Mouse (Mus musculus) forebrain, embryonic 13.5 days (tissue): ENCODE results near the gene Il31ra. TPM values are rescaled to one million over a fixed set of nuclear protein-coding genes. Genes with fewer than 3 reads are reported as not detected.

Experiments
- ATAC-seq: fragments of 200-750 bp; cut with Nextera tagmentation; 2 replicates; pipeline ENCODE4 v1.8.0; 2017
- H3K27ac ChIP-seq: fragments of 300-500 bp; sonication (generic); 2 replicates; pipeline ENCODE4 v1.5.1; 2015; ENCODE audit warnings: inconsistent platforms, mild to moderate bottlenecking, moderate library complexity
- H3K27me3 ChIP-seq: fragments of 300-500 bp; sonication (generic); 2 replicates; pipeline ENCODE4 v1.6.1; 2015; ENCODE audit warnings: mild to moderate bottlenecking, inconsistent platforms
- H3K36me3 ChIP-seq: fragments of 300-500 bp; sonication (generic); 2 replicates; pipeline ENCODE4 v1.6.1; 2015; ENCODE audit warnings: mild to moderate bottlenecking, inconsistent platforms; ENCODE audit not compliant: poor library complexity, severe bottlenecking
- H3K4me1 ChIP-seq: fragments of 300-500 bp; sonication (generic); 2 replicates; pipeline ENCODE4 v1.6.1; 2015; ENCODE audit warnings: inconsistent platforms
- H3K4me2 ChIP-seq: fragments of 300-500 bp; sonication (generic); 2 replicates; pipeline ENCODE4 v1.6.1; 2015; ENCODE audit warnings: inconsistent platforms, mild to moderate bottlenecking, moderate library complexity
- H3K4me3 ChIP-seq: fragments of 300-500 bp; sonication (generic); 2 replicates; pipeline ENCODE4 v1.5.1; 2015; ENCODE audit warnings: mild to moderate bottlenecking, inconsistent platforms
- H3K9ac ChIP-seq: fragments of 300-500 bp; sonication (generic); 2 replicates; pipeline ENCODE4 v1.6.1; 2015; ENCODE audit warnings: mild to moderate bottlenecking, inconsistent platforms
- H3K9me3 ChIP-seq: fragments of 300-500 bp; sonication (generic); replicated peaks from 2 replicates; pipeline ENCODE4 v1.6.1; 2016; ENCODE audit warnings: inconsistent platforms
- WGBS: fragments of 180-500 bp; shearing (Covaris S2); methylation state at CpG from one replicate; pipeline ENCODE4 v1.1.7; 2015; 5-methylcytosine and 5-hydroxymethylcytosine counted together
- polyA plus RNA-seq: library from polyadenylated mRNA; unstranded; fragments of >200 nt; fragmentation: Nextera tagmentation; extraction: Ambion mirVana; gene quantifications from 2 replicates; pipeline ENCODE4 v1.2.1, GENCODE M21; 2015

Gene Il31ra
- polyA plus RNA-seq, 1 experiment from 2014 or later, result 0.36 TPM

DNA sequence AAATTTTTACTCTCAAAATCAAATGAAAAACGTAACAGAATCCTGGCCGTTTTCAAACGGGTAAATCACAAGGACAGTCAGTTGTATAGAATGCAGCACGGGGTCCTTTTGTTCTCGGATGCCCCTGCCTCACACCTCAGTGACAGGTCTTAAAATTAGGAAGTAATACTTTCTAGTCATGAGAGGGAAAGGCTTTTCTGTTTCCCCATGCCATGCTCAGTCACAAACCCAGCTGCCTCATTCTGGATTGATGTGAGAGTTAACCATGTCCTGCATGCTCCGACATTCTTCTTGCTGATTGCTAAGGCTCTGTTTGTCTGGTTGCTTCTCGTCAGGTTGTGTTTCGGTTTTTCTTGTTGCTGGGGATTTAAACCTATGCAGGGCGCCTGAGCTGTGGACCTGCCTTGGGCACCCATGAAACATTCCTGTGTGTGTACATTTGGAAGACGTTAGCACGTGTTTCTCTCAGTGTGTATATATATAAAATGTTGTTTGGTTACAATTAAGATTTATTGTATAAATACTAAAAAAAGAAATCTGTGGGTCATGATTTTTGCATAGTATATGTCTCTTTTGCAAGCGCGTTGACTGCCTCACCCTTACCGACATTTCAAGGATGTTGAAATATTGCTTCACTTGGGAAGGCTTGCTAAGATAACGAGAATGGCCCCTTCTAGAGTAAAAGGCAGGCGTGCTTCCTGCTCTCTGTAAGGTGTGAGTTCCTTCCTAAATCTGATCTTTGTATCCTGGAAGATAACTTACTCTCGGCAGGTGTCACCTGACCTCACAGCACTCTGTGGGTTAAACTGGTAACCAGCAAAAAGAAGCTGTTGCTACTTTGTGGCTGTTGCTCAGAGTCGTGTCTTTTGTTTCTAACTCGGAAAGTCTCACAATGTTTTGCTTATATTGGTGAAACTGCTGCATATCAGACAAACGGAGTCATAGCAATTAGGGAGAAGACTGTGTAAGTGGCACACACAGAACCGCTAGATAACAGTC, 120.1 kb downstream of the Il31ra start:
- Histone ChIP-seq H3K27ac (no peak overlapping the region), H3K4me2 (no peak overlapping the region), H3K4me1 (no peaks in the 10 kb centered on the region), H3K9ac (no peak overlapping the region), H3K27me3 (no peaks in the 10 kb centered on the region), H3K36me3 (peaks cover 12% of the 10 kb centered on the region; the same call in 1 of the 2 replicates), H3K4me3 (no peak overlapping the region), H3K9me3 (no peaks in the 10 kb centered on the region)
- WGBS, result 83% methylated on average over 21 of the region's 21 CpGs
- ATAC-seq, result no peak

DNA sequence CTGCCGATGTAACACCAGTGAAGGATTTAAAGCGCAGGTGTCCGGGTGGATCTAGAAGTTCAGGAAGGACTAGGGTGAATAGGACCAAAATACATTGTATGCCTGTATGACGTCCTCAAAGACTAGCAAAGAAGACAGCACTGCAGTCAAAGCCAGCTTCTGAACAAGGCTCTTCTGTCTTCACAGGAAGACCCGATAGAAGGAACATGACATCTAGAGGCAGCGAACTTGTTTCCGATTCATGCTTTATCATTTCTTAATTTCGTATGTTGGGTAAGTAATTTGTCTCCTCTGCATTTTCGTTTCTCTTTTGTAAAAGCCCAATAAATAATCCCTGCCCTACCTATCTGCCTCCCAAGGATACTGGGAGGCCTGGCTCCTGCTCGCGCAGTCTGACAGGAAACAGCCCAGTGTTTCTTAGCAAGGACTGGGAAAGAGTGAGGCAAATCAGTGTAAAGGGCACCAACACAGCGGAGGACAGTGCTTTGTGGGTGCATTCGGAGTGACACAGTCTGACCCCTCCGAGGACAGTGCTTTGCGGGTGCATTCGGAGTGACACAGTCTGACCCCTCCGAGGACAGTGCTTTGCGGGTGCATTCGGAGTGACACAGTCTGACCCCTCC, 121.6 kb downstream of the Il31ra start:
- no peaks in the 10 kb centered on the region for H3K27me3 ChIP-seq
- no peak overlapping the region for H3K4me3 ChIP-seq
- H3K9ac ChIP-seq, result no peak overlapping the region
- H3K4me2 ChIP-seq, result no peak overlapping the region
- H3K27ac ChIP-seq, result no peak overlapping the region
- 91% methylated on average over 19 of the region's 19 CpGs for WGBS
- H3K4me1 ChIP-seq, result no peaks in the 10 kb centered on the region
- peaks cover 11% of the 10 kb centered on the region; the same call in 1 of the 2 replicates for H3K36me3 ChIP-seq
- ATAC-seq, result no peak
- no peaks in the 10 kb centered on the region for H3K9me3 ChIP-seq

DNA sequence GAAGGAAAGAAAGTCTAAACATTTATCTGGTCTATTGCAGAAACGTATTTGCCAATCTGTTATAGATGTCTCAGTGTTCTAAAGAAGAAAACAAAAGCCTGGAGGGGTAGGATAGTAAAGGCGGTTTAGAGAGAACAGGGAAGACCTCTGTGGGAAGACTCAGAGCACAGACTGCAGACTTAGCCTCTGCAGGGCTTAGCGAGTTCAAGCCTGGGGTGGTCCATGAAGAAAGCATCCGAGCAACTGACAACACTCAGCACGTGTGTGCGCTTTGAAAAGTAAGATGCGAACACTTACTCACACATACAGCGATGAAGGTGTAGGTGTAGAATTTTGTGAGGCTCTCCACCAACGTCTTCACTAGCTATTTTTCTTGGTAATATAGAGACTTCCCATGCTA, 123.0 kb downstream of the Il31ra start:
- Histone ChIP-seq H3K27me3 (no peaks in the 10 kb centered on the region), H3K4me2 (no peak overlapping the region), H3K4me1 (no peaks in the 10 kb centered on the region), H3K27ac (no peak overlapping the region), H3K9me3 (no peaks in the 10 kb centered on the region), H3K9ac (no peak overlapping the region), H3K4me3 (no peak overlapping the region), H3K36me3 (peaks cover 7% of the 10 kb centered on the region; the same call in 1 of the 2 replicates)
- no peak for ATAC-seq
- WGBS, result 87% methylated on average over 9 of the region's 9 CpGs

Other genes starting within 250 kb of the Il31ra start
- 9.5 and 11.0 TPM in 2 replicates for gene Il6st, start 130.3 kb downstream of the Il31ra start, polyA plus RNA-seq
- 0.75 and 0.87 TPM in 2 replicates for gene Ddx4, start 58.1 kb upstream of the Il31ra start, polyA plus RNA-seq
- gene Slc38a9, start 66.4 kb upstream of the Il31ra start, polyA plus RNA-seq, result 25.1 and 26.6 TPM in 2 replicates
- 20.6 and 27.0 TPM in 2 replicates for gene Plpp1, start 206.4 kb upstream of the Il31ra start, polyA plus RNA-seq